Mouse (Mus musculus) forebrain, embryonic 16.5 days (tissue): Measurements from ENCODE around the gene Use1. TPM values are rescaled to one million over a fixed set of nuclear protein-coding genes. Genes with fewer than 3 reads are reported as not detected.

ENCODE experiments used
- ATAC-seq: fragments of 200-750 bp; cut with Nextera tagmentation; 2 replicates; pipeline ENCODE4 v1.8.0; 2017; ENCODE audit warnings: mild to moderate bottlenecking, moderate library complexity
- H3K27ac ChIP-seq: fragments of 300-500 bp; sonication (generic); 2 replicates; pipeline ENCODE4 v1.5.1; 2014; ENCODE audit warnings: low read length, control low read depth
- H3K27me3 ChIP-seq: fragments of 300-500 bp; sonication (generic); replicated peaks from 2 replicates; pipeline ENCODE4 v1.6.1; 2014; ENCODE audit warnings: low read length; ENCODE audit not compliant: control insufficient read depth, insufficient read depth
- H3K36me3 ChIP-seq: fragments of 300-500 bp; sonication (generic); 2 replicates; pipeline ENCODE4 v1.6.1; 2014; ENCODE audit not compliant: control insufficient read depth, insufficient read depth
- H3K4me1 ChIP-seq: fragments of 300-500 bp; sonication (generic); replicated peaks from 2 replicates; pipeline ENCODE4 v1.6.1; 2014; ENCODE audit warnings: low read length; ENCODE audit not compliant: control insufficient read depth, insufficient read depth
- H3K4me2 ChIP-seq: fragments of 300-500 bp; sonication (generic); 2 replicates; pipeline ENCODE4 v1.6.1; 2014; ENCODE audit warnings: mild to moderate bottlenecking, low read length, control low read depth
- H3K4me3 ChIP-seq: fragments of 300-500 bp; sonication (generic); replicated peaks from 2 replicates; pipeline ENCODE4 v1.5.1; 2014; ENCODE audit warnings: mild to moderate bottlenecking, low read length, control low read depth
- H3K9ac ChIP-seq: fragments of 300-500 bp; sonication (generic); replicated peaks from 2 replicates; pipeline ENCODE4 v1.6.1; 2014; ENCODE audit warnings: low read depth, low read length, control low read depth
- H3K9me3 ChIP-seq: fragments of 300-500 bp; sonication (generic); 2 replicates; pipeline ENCODE4 v1.6.1; 2016; ENCODE audit warnings: low read length; ENCODE audit not compliant: control insufficient read depth
- WGBS: fragments of 180-500 bp; shearing (Covaris S2); extraction: QIAGEN DNeasy Blood & Tissue Kit; methylation state at CpG from one replicate; pipeline ENCODE4 v1.1.7; 2014; 5-methylcytosine and 5-hydroxymethylcytosine counted together
- polyA plus RNA-seq: library from polyadenylated mRNA; unstranded; fragments of >200 nt; fragmentation: Nextera tagmentation; extraction: Ambion mirVana; gene quantifications from 2 replicates; pipeline ENCODE4 v1.2.1, GENCODE M21; 2015

The Use1 gene
- polyA plus RNA-seq, 1 experiment from 2014 or later: 115 TPM

- no peak overlapping the region for H3K4me3 ChIP-seq
- no peaks in the 10 kb centered on the region for H3K9me3 ChIP-seq
- no peak overlapping the region for H3K27ac ChIP-seq
- peaks cover 26% of the 10 kb centered on the region for H3K4me1 ChIP-seq
- no peak overlapping the region for H3K9ac ChIP-seq
- no peak for ATAC-seq
- H3K4me2 ChIP-seq: no peak overlapping the region
- no peaks in the 10 kb centered on the region for H3K36me3 ChIP-seq
- 22% methylated on average over 12 of the region's 12 CpGs for WGBS
- peaks cover 6% of the 10 kb centered on the region; the same call in 1 of the 2 replicates for H3K27me3 ChIP-seq
Measured at GRCm38 (mm10) chr8:71383396-71383795, 16.7 kb downstream of the Use1 start.

GRCm38 (mm10) chr8:71383860-71384259, 17.2 kb downstream of the Use1 start:
- H3K27me3 ChIP-seq: peaks cover 6% of the 10 kb centered on the region; the same call in 1 of the 2 replicates
- no peak overlapping the region for H3K27ac ChIP-seq
- 58% methylated on average over 3 of the region's 3 CpGs for WGBS
- H3K4me1 ChIP-seq: peaks cover 26% of the 10 kb centered on the region
- no peaks in the 10 kb centered on the region for H3K36me3 ChIP-seq
- no peak overlapping the region for H3K4me2 ChIP-seq
- ATAC-seq: no peak
- H3K9ac ChIP-seq: no peak overlapping the region
- H3K9me3 ChIP-seq: no peaks in the 10 kb centered on the region
- H3K4me3 ChIP-seq: no peak overlapping the region

GRCm38 (mm10) chr8:71385212-71385835, 18.7 kb downstream of the Use1 start:
- Histone ChIP-seq H3K4me3 (no peak overlapping the region), H3K4me2 (no peak overlapping the region), H3K9me3 (no peaks in the 10 kb centered on the region), H3K27ac (no peak overlapping the region), H3K4me1 (peaks cover 15% of the 10 kb centered on the region), H3K36me3 (no peaks in the 10 kb centered on the region), H3K27me3 (peaks cover 6% of the 10 kb centered on the region; the same call in 1 of the 2 replicates), H3K9ac (no peak overlapping the region)
- no peak for ATAC-seq
- 73% methylated on average over 12 of the region's 12 CpGs for WGBS

GRCm38 (mm10) chr8:71388267-71388666, 21.6 kb downstream of the Use1 start:
- Histone ChIP-seq H3K36me3 (no peaks in the 10 kb centered on the region), H3K4me1 (no peaks in the 10 kb centered on the region), H3K4me2 (no peak overlapping the region), H3K9ac (no peak overlapping the region), H3K4me3 (no peak overlapping the region), H3K27ac (no peak overlapping the region), H3K9me3 (no peaks in the 10 kb centered on the region), H3K27me3 (no peaks in the 10 kb centered on the region)
- ATAC-seq: no peak
- 74% methylated on average over 1 of the region's 1 CpGs for WGBS

GRCm38 (mm10) chr8:71391696-71392095, 25.0 kb downstream of the Use1 start:
- 89% methylated on average over 2 of the region's 2 CpGs for WGBS
- no peak for ATAC-seq
- Histone ChIP-seq H3K4me1 (peaks cover 4% of the 10 kb centered on the region), H3K9ac (no peak overlapping the region), H3K9me3 (no peaks in the 10 kb centered on the region), H3K27me3 (no peaks in the 10 kb centered on the region), H3K36me3 (no peaks in the 10 kb centered on the region), H3K4me2 (no peak overlapping the region), H3K27ac (no peak overlapping the region), H3K4me3 (no peak overlapping the region)

GRCm38 (mm10) chr8:71392391-71392790, 25.7 kb downstream of the Use1 start:
- H3K27ac ChIP-seq: no peak overlapping the region
- H3K9ac ChIP-seq: no peak overlapping the region
- no peaks in the 10 kb centered on the region for H3K9me3 ChIP-seq
- no peak for ATAC-seq
- H3K4me1 ChIP-seq: peaks cover 6% of the 10 kb centered on the region
- H3K4me3 ChIP-seq: no peak overlapping the region
- 79% methylated on average over 5 of the region's 5 CpGs for WGBS
- H3K27me3 ChIP-seq: no peaks in the 10 kb centered on the region
- H3K4me2 ChIP-seq: no peak overlapping the region
- H3K36me3 ChIP-seq: no peaks in the 10 kb centered on the region

- no peak for ATAC-seq
- WGBS: 3% methylated on average over 3 of the region's 3 CpGs
- H3K27ac ChIP-seq: no peak overlapping the region
Measured at GRCm38 (mm10) chr8:71392871-71393270, 26.2 kb downstream of the Use1 start.

GRCm38 (mm10) chr8:71394481-71394880, 27.8 kb downstream of the Use1 start:
- H3K4me2 ChIP-seq: no peak overlapping the region
- no peak overlapping the region for H3K4me3 ChIP-seq
- H3K36me3 ChIP-seq: no peaks in the 10 kb centered on the region
- peaks cover 11% of the 10 kb centered on the region for H3K4me1 ChIP-seq
- 77% methylated on average over 7 of the region's 7 CpGs for WGBS
- no peaks in the 10 kb centered on the region for H3K9me3 ChIP-seq
- no peaks in the 10 kb centered on the region for H3K27me3 ChIP-seq
- ATAC-seq: no peak
- H3K27ac ChIP-seq: no peak overlapping the region
- H3K9ac ChIP-seq: no peak overlapping the region

More at GRCm38 (mm10) chr8:71392871-71393270, 26.2 kb downstream of the Use1 start:
- no peaks in the 10 kb centered on the region for H3K27me3 ChIP-seq
- H3K9me3 ChIP-seq: no peaks in the 10 kb centered on the region
- no peak overlapping the region for H3K9ac ChIP-seq
- H3K36me3 ChIP-seq: no peaks in the 10 kb centered on the region
- peaks cover 11% of the 10 kb centered on the region for H3K4me1 ChIP-seq
- H3K4me2 ChIP-seq: no peak overlapping the region
- H3K4me3 ChIP-seq: no peak overlapping the region

GRCm38 (mm10) chr8:71395071-71395470, 28.4 kb downstream of the Use1 start:
- WGBS: 87% methylated on average over 10 of the region's 10 CpGs
- Histone ChIP-seq H3K4me3 (no peak overlapping the region), H3K36me3 (no peaks in the 10 kb centered on the region), H3K9ac (no peak overlapping the region), H3K27ac (no peak overlapping the region), H3K9me3 (no peaks in the 10 kb centered on the region), H3K4me1 (peaks cover 11% of the 10 kb centered on the region), H3K27me3 (no peaks in the 10 kb centered on the region), H3K4me2 (no peak overlapping the region)
- no peak for ATAC-seq

GRCm38 (mm10) chr8:71395629-71396028, 29.0 kb downstream of the Use1 start, which contains the start of gene Ushbp1:
Ushbp1 (minus strand) TSS chr8:71395802.
- Histone ChIP-seq H3K36me3 (no peaks in the 10 kb centered on the region), H3K9me3 (no peaks in the 10 kb centered on the region), H3K4me2 (peak within 1 kb of the TSS; percentile 47), H3K4me1 (peaks cover 11% of the 10 kb centered on the region), H3K4me3 (peak within 1 kb of the TSS; percentile 55), H3K27ac (peak within 1 kb of the TSS; percentile 62), H3K27me3 (no peaks in the 10 kb centered on the region), H3K9ac (no peak within 1 kb of the TSS)
- 85% methylated on average over 9 of the region's 9 CpGs for WGBS
- no peak for ATAC-seq
